In genomic region chr17:66755191-66755654, GRCm38 (mm10) we compare ENCODE assay signal across 8 mouse cellular contexts.
A peak's percentile ranks its signal among the peaks of the same experiment; 100 is the strongest.
DNase-seq lines count a peak whose midpoint lies in the region; ATAC-seq and TF ChIP-seq lines count a peak whose summit lies in the region.

No protein-coding gene starts in this region.

- H3K4me1 ChIP-seq in bone marrow, adult 2 months (ENCODE audit: control insufficient read depth, insufficient read depth, low read length): no peaks in the 10 kb centered on the region
- H3K4me1 ChIP-seq in forebrain, embryonic 11.5 days (replicated peaks; ENCODE audit: control insufficient read depth, insufficient read depth, low read length): no peaks in the 10 kb centered on the region; the same call in 1 of the 2 replicates
- H3K4me1 ChIP-seq in hindbrain, embryonic 13.5 days (replicated peaks): peaks cover 26% of the 10 kb centered on the region

- 44% methylated on average over 3 of the region's 3 CpGs for WGBS in bone marrow, adult 2 months
- 15% methylated on average over 3 of the region's 3 CpGs for WGBS in forebrain, embryonic 11.5 days
- 20% methylated on average over 3 of the region's 3 CpGs for WGBS in hindbrain, embryonic 13.5 days

- no peaks in the 10 kb centered on the region for H3K36me3 ChIP-seq in forebrain, embryonic 11.5 days (ENCODE audit: control insufficient read depth, insufficient read depth, low read length)
- H3K36me3 ChIP-seq in hindbrain, embryonic 13.5 days: no peaks in the 10 kb centered on the region

- H3K4me2 ChIP-seq in forebrain, embryonic 11.5 days (ENCODE audit: low read depth, low read length, severe bottlenecking): no peak overlapping the region
- H3K4me2 ChIP-seq in hindbrain, embryonic 13.5 days: no peak overlapping the region

- no peaks in the 10 kb centered on the region for H3K27me3 ChIP-seq in forebrain, embryonic 11.5 days (ENCODE audit: control insufficient read depth, insufficient read depth, low read length)
- H3K27me3 ChIP-seq in hindbrain, embryonic 13.5 days: no peaks in the 10 kb centered on the region; the same call in 1 of the 2 replicates

- DNase-seq in ES-CJ7 (ENCODE audit: low read depth, low spot score): peak; percentile 70
- DNase-seq in forebrain, embryonic 11.5 days (ENCODE audit: low spot score): peak; percentile 67
- DNase-seq in layer of hippocampus, postnatal 10 days (ENCODE audit: low spot score in 2 of 2): peak; percentile 59 to 71
- DNase-seq in right cerebral cortex, postnatal 4 days: peak; percentile 46

- TF ChIP-seq CTCF in bone marrow, adult 2 months (IDR thresholded peaks at IDR 0.05; ENCODE audit: control insufficient read depth, insufficient read depth, low read length): peak; percentile 7; the same call in 1 of the 2 replicates

- no peak for TF ChIP-seq POLR2A in bone marrow, adult 2 months (IDR thresholded peaks at IDR 0.05; ENCODE audit: borderline replicate concordance, control insufficient read depth, low read depth, low read length)

- H3K4me3 ChIP-seq in bone marrow, adult 2 months (replicated peaks; ENCODE audit: control insufficient read depth, low read depth, low read length): no peak overlapping the region
- H3K4me3 ChIP-seq in forebrain, embryonic 11.5 days (ENCODE audit: low read depth, low read length): no peak overlapping the region
- H3K4me3 ChIP-seq in hindbrain, embryonic 13.5 days: no peak overlapping the region

- ATAC-seq in forebrain, embryonic 11.5 days (replicated peaks; ENCODE audit: low FRiP score): peak; percentile 62
- ATAC-seq in hindbrain, embryonic 13.5 days (ENCODE audit: low FRiP score): 0 out of 2 replicates have a peak, but pooled peaks have one; percentile 50
- ATAC-seq in megakaryocyte, adult 5-6 weeks (ENCODE audit: poor library complexity, severe bottlenecking): peak; percentile 86
- ATAC-seq in CD4-positive, CD25-positive, alpha-beta regulatory T cell, adult 4 months: no peak

- H3K27ac ChIP-seq in bone marrow, adult 2 months (ENCODE audit: control insufficient read depth, insufficient read depth, low read depth, low read length, poor library complexity): no peak overlapping the region
- no peak overlapping the region for H3K27ac ChIP-seq in forebrain, embryonic 11.5 days (ENCODE audit: low read depth, low read length)
- 0 out of 2 replicates have a peak overlapping the region, but pooled peaks have one; percentile 40 for H3K27ac ChIP-seq in hindbrain, embryonic 13.5 days

- H3K9ac ChIP-seq in forebrain, embryonic 11.5 days (ENCODE audit: low read length): no peak overlapping the region; the same call in 1 of the 2 replicates
- no peak overlapping the region for H3K9ac ChIP-seq in hindbrain, embryonic 13.5 days

- no peaks in the 10 kb centered on the region for H3K9me3 ChIP-seq in forebrain, embryonic 11.5 days (ENCODE audit: control insufficient read depth, low read length)
- no peaks in the 10 kb centered on the region for H3K9me3 ChIP-seq in hindbrain, embryonic 13.5 days
